Mouse (Mus musculus): ENCODE results near the gene Taar7f. TPM values are rescaled to one million over a fixed set of nuclear protein-coding genes. Genes with fewer than 3 reads are reported as not detected.
"Not testable (repeated sequence)": the region's sequence is repeated elsewhere in the genome, so short reads cannot be mapped to it uniquely, and the experiment has no call there.

Taar7f gene
- polyA plus RNA-seq, 1 experiment from 2014 or later = not detected

DNA sequence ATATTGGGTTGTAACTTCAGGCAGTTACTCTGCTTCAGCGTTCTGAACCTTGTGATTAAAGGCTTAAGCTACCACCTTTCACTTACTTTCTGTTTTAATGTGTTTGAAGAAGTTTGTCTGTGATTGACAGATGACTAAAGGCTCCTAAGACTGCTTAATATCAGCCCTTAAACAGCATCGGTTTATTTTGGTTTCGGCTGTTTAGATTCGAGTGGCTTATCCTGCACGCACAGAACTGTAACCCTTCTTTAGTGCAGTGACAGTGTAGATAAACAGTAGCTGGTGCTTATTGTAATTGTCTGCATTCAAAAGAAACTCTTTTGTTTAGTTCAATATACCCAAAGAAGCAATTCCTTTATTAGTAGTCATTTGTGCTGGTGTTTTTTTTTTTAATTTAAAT lies 2.7 kb downstream of the Taar7f start:
- no peak overlapping the region for H3K27ac ChIP-seq (ENCODE audit: low read depth, low read length)
- H3K9ac ChIP-seq (ENCODE audit: low read depth, low read length) = no peak overlapping the region
- no peak overlapping the region for H3K4me2 ChIP-seq
- H3K9me3 ChIP-seq (ENCODE audit: control insufficient read depth, low read length) = no peaks in the 10 kb centered on the region
- 48% methylated on average over 5 of the region's 5 CpGs for WGBS
- H3K36me3 ChIP-seq (ENCODE audit: control insufficient read depth, insufficient read depth, low read length) = no peaks in the 10 kb centered on the region
- H3K4me3 ChIP-seq (ENCODE audit: low read depth, low read length) = no peak overlapping the region
- no peaks in the 10 kb centered on the region for H3K4me1 ChIP-seq (replicated peaks; ENCODE audit: control insufficient read depth, insufficient read depth, low read length)
- ATAC-seq (replicated peaks; ENCODE audit: low FRiP score) (peak; percentile 82), DNase-seq (ENCODE audit: low spot score) (no peak)
- H3K27me3 ChIP-seq (replicated peaks; ENCODE audit: control insufficient read depth, insufficient read depth, low read length) = no peaks in the 10 kb centered on the region

GRCm38 (mm10) chr10:24058986-24059385 lies 9.7 kb downstream of the Taar7f start:
- Histone ChIP-seq H3K36me3 (ENCODE audit: control insufficient read depth, insufficient read depth, low read length) (no peaks in the 10 kb centered on the region), H3K9me3 (ENCODE audit: control insufficient read depth, low read length) (no peaks in the 10 kb centered on the region), H3K4me3 (ENCODE audit: low read depth, low read length) (no peak overlapping the region), H3K4me2 (no peak overlapping the region), H3K27ac (ENCODE audit: low read depth, low read length) (no peak overlapping the region), H3K9ac (ENCODE audit: low read depth, low read length) (no peak overlapping the region), H3K27me3 (replicated peaks; ENCODE audit: control insufficient read depth, insufficient read depth, low read length) (no peaks in the 10 kb centered on the region), H3K4me1 (replicated peaks; ENCODE audit: control insufficient read depth, insufficient read depth, low read length) (no peaks in the 10 kb centered on the region)
- WGBS = 67% methylated on average over 3 of the region's 3 CpGs
- no peak for DNase-seq (ENCODE audit: low spot score)
- no peak for ATAC-seq (replicated peaks; ENCODE audit: low FRiP score)

DNA sequence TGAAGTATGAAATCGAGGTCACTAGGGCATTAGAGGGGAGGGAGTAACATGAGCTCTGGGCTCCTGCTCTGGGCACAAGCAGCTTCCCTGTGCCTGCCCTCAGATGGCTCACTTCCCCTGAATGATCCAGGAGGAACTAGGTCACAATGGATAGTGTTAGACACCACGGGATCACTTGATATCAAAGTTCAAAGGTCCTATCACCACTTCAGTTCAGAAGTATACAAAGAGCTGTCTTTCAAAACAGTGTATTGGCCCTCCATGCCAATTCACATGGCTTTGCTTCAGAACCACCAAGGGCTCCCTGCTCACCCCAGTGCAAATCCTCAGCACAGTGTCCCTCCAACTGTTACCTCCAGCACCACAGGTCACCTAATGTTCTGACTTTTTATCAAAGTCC lies 25.4 kb downstream of the Taar7f start:
- not testable (repeated sequence) for H3K9ac ChIP-seq (ENCODE audit: low read depth, low read length); H3K36me3 ChIP-seq (ENCODE audit: control insufficient read depth, insufficient read depth, low read length); DNase-seq (ENCODE audit: low spot score); ATAC-seq (replicated peaks; ENCODE audit: low FRiP score); H3K4me3 ChIP-seq (ENCODE audit: low read depth, low read length); H3K4me1 ChIP-seq (replicated peaks; ENCODE audit: control insufficient read depth, insufficient read depth, low read length); H3K27ac ChIP-seq (ENCODE audit: low read depth, low read length); H3K9me3 ChIP-seq (ENCODE audit: control insufficient read depth, low read length); H3K27me3 ChIP-seq (replicated peaks; ENCODE audit: control insufficient read depth, insufficient read depth, low read length); H3K4me2 ChIP-seq
- WGBS = 28% methylated on average over 2 of the region's 2 CpGs

- not testable (repeated sequence) for DNase-seq (ENCODE audit: low spot score); H3K27me3 ChIP-seq (replicated peaks; ENCODE audit: control insufficient read depth, insufficient read depth, low read length); H3K4me3 ChIP-seq (ENCODE audit: low read depth, low read length); H3K36me3 ChIP-seq (ENCODE audit: control insufficient read depth, insufficient read depth, low read length); H3K9me3 ChIP-seq (ENCODE audit: control insufficient read depth, low read length); H3K4me1 ChIP-seq (replicated peaks; ENCODE audit: control insufficient read depth, insufficient read depth, low read length); ATAC-seq (replicated peaks; ENCODE audit: low FRiP score); H3K4me2 ChIP-seq; H3K9ac ChIP-seq (ENCODE audit: low read depth, low read length); H3K27ac ChIP-seq (ENCODE audit: low read depth, low read length)
- WGBS = 69% methylated on average over 2 of the region's 4 CpGs
Observed at GRCm38 (mm10) chr10:24076200-24076599, 26.9 kb downstream of the Taar7f start, which contains the start of gene Taar8a. Gene Taar8a (plus strand): TSS chr10:24076500.

- Histone ChIP-seq H3K27ac (ENCODE audit: low read depth, low read length) (no peak overlapping the region), H3K27me3 (replicated peaks; ENCODE audit: control insufficient read depth, insufficient read depth, low read length) (no peaks in the 10 kb centered on the region), H3K36me3 (ENCODE audit: control insufficient read depth, insufficient read depth, low read length) (no peaks in the 10 kb centered on the region), H3K4me1 (replicated peaks; ENCODE audit: control insufficient read depth, insufficient read depth, low read length) (no peaks in the 10 kb centered on the region), H3K9ac (ENCODE audit: low read depth, low read length) (no peak overlapping the region), H3K9me3 (ENCODE audit: control insufficient read depth, low read length) (no peaks in the 10 kb centered on the region), H3K4me3 (ENCODE audit: low read depth, low read length) (no peak overlapping the region), H3K4me2 (no peak overlapping the region)
- ATAC-seq (replicated peaks; ENCODE audit: low FRiP score) (peak; percentile 47; the same call in 1 of the 2 replicates), DNase-seq (ENCODE audit: low spot score) (no peak)
- WGBS = 44% methylated on average over 3 of the region's 3 CpGs
Observed at GRCm38 (mm10) chr10:24080166-24080565, 30.9 kb downstream of the Taar7f start.

DNA sequence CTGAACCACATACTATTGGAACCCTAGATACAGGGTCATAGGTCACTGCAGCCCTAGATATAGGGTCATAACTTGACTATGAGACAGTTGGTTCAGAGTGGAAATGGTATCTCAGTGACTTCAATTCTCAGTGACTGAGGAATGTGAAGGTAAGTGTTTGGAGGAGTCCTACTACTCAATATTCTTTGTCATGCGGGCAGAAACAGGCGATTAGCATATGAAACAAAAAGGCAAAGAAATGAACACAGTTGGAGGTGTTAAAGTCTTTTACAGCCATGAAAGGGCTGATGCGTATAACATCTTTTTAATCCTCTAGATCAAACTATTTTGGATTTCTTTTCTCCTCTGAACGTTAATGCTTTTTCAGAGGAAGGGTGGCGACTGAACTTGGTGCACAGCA lies 36.6 kb downstream of the Taar7f start:
- H3K9me3 ChIP-seq (ENCODE audit: control insufficient read depth, low read length) = no peaks in the 10 kb centered on the region
- WGBS = 73% methylated on average over 5 of the region's 5 CpGs
- H3K36me3 ChIP-seq (ENCODE audit: control insufficient read depth, insufficient read depth, low read length) = no peaks in the 10 kb centered on the region
- no peak for DNase-seq (ENCODE audit: low spot score)
- H3K4me3 ChIP-seq (ENCODE audit: low read depth, low read length) = no peak overlapping the region
- H3K9ac ChIP-seq (ENCODE audit: low read depth, low read length) = no peak overlapping the region
- no peak overlapping the region for H3K4me2 ChIP-seq
- H3K4me1 ChIP-seq (replicated peaks; ENCODE audit: control insufficient read depth, insufficient read depth, low read length) = no peaks in the 10 kb centered on the region
- ATAC-seq (replicated peaks; ENCODE audit: low FRiP score) = no peak
- H3K27me3 ChIP-seq (replicated peaks; ENCODE audit: control insufficient read depth, insufficient read depth, low read length) = no peaks in the 10 kb centered on the region
- H3K27ac ChIP-seq (ENCODE audit: low read depth, low read length) = no peak overlapping the region

DNA sequence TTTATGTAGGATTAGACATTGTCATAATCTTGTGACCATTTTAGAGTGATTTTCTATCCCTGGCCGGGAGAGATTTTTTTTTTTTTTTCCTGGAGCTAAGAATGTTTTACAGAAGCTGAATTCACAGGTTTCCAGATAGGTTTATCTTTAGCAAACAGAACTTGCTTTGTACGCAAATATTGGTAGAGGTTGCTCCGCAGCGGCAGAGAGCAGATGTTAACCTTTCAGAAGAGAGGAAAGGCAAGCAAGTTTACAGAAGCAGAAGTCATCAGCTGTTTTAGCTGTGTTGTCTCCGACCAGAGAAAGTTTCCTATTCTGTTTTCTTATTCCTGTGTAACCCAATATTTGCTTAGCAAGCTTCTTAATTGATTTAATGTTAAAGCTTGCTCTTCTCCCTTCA lies 37.2 kb downstream of the Taar7f start:
- no peaks in the 10 kb centered on the region for H3K4me1 ChIP-seq (replicated peaks; ENCODE audit: control insufficient read depth, insufficient read depth, low read length)
- no peak for ATAC-seq (replicated peaks; ENCODE audit: low FRiP score)
- H3K9me3 ChIP-seq (ENCODE audit: control insufficient read depth, low read length) = no peaks in the 10 kb centered on the region
- WGBS = 48% methylated on average over 5 of the region's 5 CpGs
- no peak overlapping the region for H3K4me2 ChIP-seq
- no peak overlapping the region for H3K4me3 ChIP-seq (ENCODE audit: low read depth, low read length)
- no peak overlapping the region for H3K9ac ChIP-seq (ENCODE audit: low read depth, low read length)
- no peak overlapping the region for H3K27ac ChIP-seq (ENCODE audit: low read depth, low read length)
- no peaks in the 10 kb centered on the region for H3K36me3 ChIP-seq (ENCODE audit: control insufficient read depth, insufficient read depth, low read length)
- DNase-seq (ENCODE audit: low spot score) = no peak
- H3K27me3 ChIP-seq (replicated peaks; ENCODE audit: control insufficient read depth, insufficient read depth, low read length) = no peaks in the 10 kb centered on the region

DNA sequence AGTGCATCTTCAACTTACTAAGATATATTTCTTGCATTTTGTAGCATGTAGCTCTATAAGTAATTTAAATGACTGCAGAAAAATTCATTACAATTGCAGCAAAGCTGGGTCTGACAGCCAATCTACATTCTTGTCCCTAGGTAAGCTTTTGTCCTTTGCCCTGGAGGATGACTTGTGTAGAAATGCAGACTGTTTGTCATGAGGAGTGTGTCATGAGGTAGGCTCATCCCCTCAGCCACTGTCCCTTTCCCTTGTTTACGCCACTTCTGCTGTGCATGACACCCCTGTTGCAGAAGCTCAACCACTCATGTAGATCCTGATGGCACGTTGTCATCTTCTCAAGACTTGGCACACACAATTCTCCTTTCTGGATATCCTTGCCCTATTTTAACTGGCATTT lies 37.9 kb downstream of the Taar7f start:
- no peaks in the 10 kb centered on the region for H3K36me3 ChIP-seq (ENCODE audit: control insufficient read depth, insufficient read depth, low read length)
- ATAC-seq (replicated peaks; ENCODE audit: low FRiP score) (no peak), DNase-seq (ENCODE audit: low spot score) (no peak)
- no peaks in the 10 kb centered on the region for H3K27me3 ChIP-seq (replicated peaks; ENCODE audit: control insufficient read depth, insufficient read depth, low read length)
- no peaks in the 10 kb centered on the region for H3K9me3 ChIP-seq (ENCODE audit: control insufficient read depth, low read length)
- no peak overlapping the region for H3K4me3 ChIP-seq (ENCODE audit: low read depth, low read length)
- no peak overlapping the region for H3K4me2 ChIP-seq
- H3K4me1 ChIP-seq (replicated peaks; ENCODE audit: control insufficient read depth, insufficient read depth, low read length) = no peaks in the 10 kb centered on the region
- WGBS = 88% methylated on average over 2 of the region's 2 CpGs
- H3K27ac ChIP-seq (ENCODE audit: low read depth, low read length) = no peak overlapping the region
- no peak overlapping the region for H3K9ac ChIP-seq (ENCODE audit: low read depth, low read length)

- Histone ChIP-seq H3K4me3 (ENCODE audit: low read depth, low read length) (no peak within 1 kb of the TSS), H3K4me2 (no peak within 1 kb of the TSS), H3K27ac (ENCODE audit: low read depth, low read length) (no peak within 1 kb of the TSS), H3K9ac (ENCODE audit: low read depth, low read length) (no peak within 1 kb of the TSS), H3K36me3 (ENCODE audit: control insufficient read depth, insufficient read depth, low read length) (no peaks in the 10 kb centered on the region), H3K27me3 (replicated peaks; ENCODE audit: control insufficient read depth, insufficient read depth, low read length) (no peaks in the 10 kb centered on the region), H3K9me3 (ENCODE audit: control insufficient read depth, low read length) (no peaks in the 10 kb centered on the region), H3K4me1 (replicated peaks; ENCODE audit: control insufficient read depth, insufficient read depth, low read length) (no peaks in the 10 kb centered on the region)
- WGBS = 64% methylated on average over 2 of the region's 2 CpGs
- DNase-seq (ENCODE audit: low spot score) (no peak), ATAC-seq (replicated peaks; ENCODE audit: low FRiP score) (no peak)
Observed at GRCm38 (mm10) chr10:24092194-24092593, 42.9 kb downstream of the Taar7f start, which contains the start of gene Taar8b. Gene Taar8b (minus strand): TSS chr10:24092294.

Measured in liver, embryonic 11.5 days (tissue).